ENCODE assay signal across 8 mouse cellular contexts in the genomic region with DNA sequence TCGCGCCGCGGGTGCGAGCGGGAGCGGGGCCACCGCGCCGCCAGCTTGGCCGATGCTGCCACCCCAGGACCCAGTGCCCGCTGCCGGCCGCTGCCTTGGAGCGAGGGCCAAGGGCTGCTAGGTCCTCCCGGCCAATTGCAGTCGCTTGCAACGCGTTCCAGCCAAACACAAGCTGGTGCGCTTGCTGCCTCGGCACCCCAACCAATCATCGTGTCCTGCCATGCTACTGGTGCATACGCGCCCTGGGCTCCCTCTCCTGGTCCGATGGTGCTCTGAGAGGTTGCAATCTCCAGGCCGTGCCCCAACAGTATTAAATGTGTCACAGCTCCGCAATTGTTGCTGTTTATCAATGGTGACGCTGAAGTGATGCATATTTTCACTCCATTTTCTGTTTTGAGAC. TPM values are rescaled to one million over a fixed set of nuclear protein-coding genes. Genes with fewer than 3 reads are reported as not detected.
A peak's percentile ranks its signal among the peaks of the same experiment; 100 is the strongest.
DNase-seq lines count a peak whose midpoint lies in the region; ATAC-seq and TF ChIP-seq lines count a peak whose summit lies in the region.

No protein-coding gene starts in this region.

- DNase-seq in A20 (ENCODE audit: low read depth, low spot score): peak; percentile 90
- DNase-seq in heart, adult 9 months (ENCODE audit: low spot score in 2 of 2): peak; percentile 90 to 92
- peak; percentile 90 for DNase-seq in limb, embryonic 14.5 days (ENCODE audit: low spot score)
- peak; percentile 95 for DNase-seq in midbrain, postnatal 0 days (ENCODE audit: low spot score)
- DNase-seq in spleen, postnatal 10 days (ENCODE audit: low spot score in 2 of 2): peak; percentile 62 to 89

- TF ChIP-seq POLR2A in bone marrow, adult 2 months (IDR thresholded peaks at IDR 0.05; ENCODE audit: borderline replicate concordance, control insufficient read depth, low read depth, low read length): no peak
- TF ChIP-seq POLR2A in limb, embryonic 14.5 days (IDR thresholded peaks at IDR 0.05; ENCODE audit: borderline replicate concordance, extremely low read depth, insufficient read depth, insufficient read length): no peak

- peak overlapping the region; percentile 26; the same call in 1 of the 2 replicates for H3K9ac ChIP-seq in embryonic facial prominence, embryonic 15.5 days
- peak overlapping the region; percentile 63 for H3K9ac ChIP-seq in kidney, embryonic 14.5 days (ENCODE audit: low read depth, low read length)
- H3K9ac ChIP-seq in limb, embryonic 14.5 days (ENCODE audit: low read depth, low read length, severe bottlenecking): peak overlapping the region; percentile 43
- peak overlapping the region; percentile 55 for H3K9ac ChIP-seq in midbrain, postnatal 0 days (replicated peaks; ENCODE audit: low read length, poor library complexity, severe bottlenecking)

- peak overlapping the region; percentile 43 for H3K4me3 ChIP-seq in bone marrow, adult 2 months (replicated peaks; ENCODE audit: control insufficient read depth, low read depth, low read length)
- peak overlapping the region; percentile 61 for H3K4me3 ChIP-seq in embryonic facial prominence, embryonic 15.5 days (replicated peaks)
- peak overlapping the region; percentile 70 for H3K4me3 ChIP-seq in kidney, embryonic 14.5 days (ENCODE audit: low read length)
- H3K4me3 ChIP-seq in limb, embryonic 14.5 days (replicated peaks; ENCODE audit: low read length): peak overlapping the region; percentile 62
- peak overlapping the region; percentile 66 for H3K4me3 ChIP-seq in midbrain, postnatal 0 days (ENCODE audit: low read depth, low read length)

- H3K36me3 ChIP-seq in embryonic facial prominence, embryonic 15.5 days: no peaks in the 10 kb centered on the region
- H3K36me3 ChIP-seq in kidney, embryonic 14.5 days (ENCODE audit: control insufficient read depth, insufficient read depth, low read length): no peaks in the 10 kb centered on the region
- H3K36me3 ChIP-seq in limb, embryonic 14.5 days (ENCODE audit: control insufficient read depth, insufficient read depth, low read length): no peaks in the 10 kb centered on the region
- H3K36me3 ChIP-seq in midbrain, postnatal 0 days (ENCODE audit: insufficient read depth, low read length): no peaks in the 10 kb centered on the region

- no peaks in the 10 kb centered on the region for H3K9me3 ChIP-seq in embryonic facial prominence, embryonic 15.5 days (replicated peaks)
- no peaks in the 10 kb centered on the region for H3K9me3 ChIP-seq in kidney, embryonic 14.5 days (ENCODE audit: control insufficient read depth, low read length)
- no peaks in the 10 kb centered on the region for H3K9me3 ChIP-seq in limb, embryonic 14.5 days (ENCODE audit: control insufficient read depth, low read length)
- no peaks in the 10 kb centered on the region for H3K9me3 ChIP-seq in midbrain, postnatal 0 days (ENCODE audit: low read length)

- TF ChIP-seq CTCF in bone marrow, adult 2 months (IDR thresholded peaks at IDR 0.05; ENCODE audit: control insufficient read depth, insufficient read depth, low read length): peak; percentile 58
- TF ChIP-seq CTCF in midbrain, postnatal 0 days (IDR thresholded peaks at IDR 0.05): peak; percentile 83

- H3K27me3 ChIP-seq in embryonic facial prominence, embryonic 15.5 days: peaks cover 39% of the 10 kb centered on the region
- H3K27me3 ChIP-seq in kidney, embryonic 14.5 days (ENCODE audit: control insufficient read depth, insufficient read depth, low read length): peaks cover 20% of the 10 kb centered on the region
- peaks cover 27% of the 10 kb centered on the region for H3K27me3 ChIP-seq in limb, embryonic 14.5 days (ENCODE audit: control insufficient read depth, insufficient read depth, low read length)
- H3K27me3 ChIP-seq in midbrain, postnatal 0 days (ENCODE audit: insufficient read depth, low read length): peaks cover 8% of the 10 kb centered on the region

- WGBS in bone marrow, adult 2 months: 1% methylated on average over 28 of the region's 28 CpGs
- under 1% methylated on average over 28 of the region's 28 CpGs for WGBS in embryonic facial prominence, embryonic 15.5 days
- WGBS in kidney, embryonic 14.5 days: under 1% methylated on average over 22 of the region's 28 CpGs
- WGBS in limb, embryonic 14.5 days: 2% methylated on average over 21 of the region's 28 CpGs
- WGBS in midbrain, postnatal 0 days: 0% methylated on average over 26 of the region's 28 CpGs

- H3K27ac ChIP-seq in bone marrow, adult 2 months (ENCODE audit: control insufficient read depth, insufficient read depth, low read depth, low read length, poor library complexity): no peak overlapping the region; the same call in 1 of the 2 replicates
- H3K27ac ChIP-seq in embryonic facial prominence, embryonic 15.5 days (replicated peaks): no peak overlapping the region
- H3K27ac ChIP-seq in kidney, embryonic 14.5 days (ENCODE audit: low read depth, low read length): no peak overlapping the region
- no peak overlapping the region for H3K27ac ChIP-seq in limb, embryonic 14.5 days (replicated peaks; ENCODE audit: low read depth, low read length)
- 0 out of 2 replicates have a peak overlapping the region, but pooled peaks have one; percentile 34 for H3K27ac ChIP-seq in midbrain, postnatal 0 days (ENCODE audit: low read depth, low read length)

- peak; percentile 87 for ATAC-seq in embryonic facial prominence, embryonic 15.5 days (ENCODE audit: insufficient number of reproducible peaks, low FRiP score, low TSS enrichment, low read depth)
- ATAC-seq in kidney, embryonic 14.5 days (ENCODE audit: low FRiP score, low TSS enrichment): peak; percentile 93
- peak; percentile 88 for ATAC-seq in limb, embryonic 14.5 days (ENCODE audit: low FRiP score, low read depth)
- ATAC-seq in midbrain, postnatal 0 days (ENCODE audit: low FRiP score): peak; percentile 95

- peak overlapping the region; percentile 100 for H3K4me2 ChIP-seq in embryonic facial prominence, embryonic 15.5 days (replicated peaks)
- peak overlapping the region; percentile 100 for H3K4me2 ChIP-seq in kidney, embryonic 14.5 days (replicated peaks; ENCODE audit: low read depth, low read length)
- H3K4me2 ChIP-seq in limb, embryonic 14.5 days (replicated peaks; ENCODE audit: low read depth, low read length, severe bottlenecking): peak overlapping the region; percentile 99
- peak overlapping the region; percentile 94 for H3K4me2 ChIP-seq in midbrain, postnatal 0 days (ENCODE audit: low read depth, low read length, poor library complexity, severe bottlenecking)

- H3K4me1 ChIP-seq in bone marrow, adult 2 months (ENCODE audit: control insufficient read depth, insufficient read depth, low read length): no peaks in the 10 kb centered on the region
- peaks cover 21% of the 10 kb centered on the region for H3K4me1 ChIP-seq in embryonic facial prominence, embryonic 15.5 days
- H3K4me1 ChIP-seq in kidney, embryonic 14.5 days (ENCODE audit: control insufficient read depth, insufficient read depth, low read length): peaks cover 9% of the 10 kb centered on the region; the same call in 1 of the 2 replicates
- peaks cover 7% of the 10 kb centered on the region; the same call in 1 of the 2 replicates for H3K4me1 ChIP-seq in limb, embryonic 14.5 days (ENCODE audit: control insufficient read depth, insufficient read depth, low read length)
- H3K4me1 ChIP-seq in midbrain, postnatal 0 days (ENCODE audit: insufficient read depth, low read length): no peaks in the 10 kb centered on the region

RNA-seq across cellular contexts. Expression of a gene that starts 16.3 kb away (rescaled TPM):
- polyA plus RNA-seq in bone marrow, adult 2 months (2011; ENCODE audit: insufficient read depth, insufficient read length, low replicate concordance, missing spikeins): not detected in 2 replicates
- polyA plus RNA-seq in embryonic facial prominence, embryonic 15.5 days (2015; fragmentation: Nextera tagmentation; extraction: Ambion mirVana): 13.8 and 18.3 TPM in 2 replicates
- polyA plus RNA-seq in kidney, embryonic 14.5 days (2014; fragmentation: Nextera tagmentation; extraction: Ambion mirVana): 63.7 and 65.5 TPM in 2 replicates
- 4.0 and 5.1 TPM in 2 replicates for polyA plus RNA-seq in limb, embryonic 14.5 days (2012; rRNA removed)
- 5.9 and 9.6 TPM in 2 replicates for polyA plus RNA-seq in limb, embryonic 14.5 days (2014; fragmentation: Nextera tagmentation; extraction: Ambion mirVana)
- 0.19 and 0.55 TPM in 2 replicates for total RNA-seq in midbrain, postnatal 0 days (2014; rRNA removed)
- polyA plus RNA-seq in midbrain, postnatal 0 days (2015; fragmentation: Nextera tagmentation; extraction: Ambion mirVana): 0.25 TPM in 1 of 2 replicates, not detected in the other

RNA-seq across cellular contexts. Expression of a gene that starts 21.0 kb away (rescaled TPM):
- 4.2 TPM in 1 of 2 replicates, not detected in the other for polyA plus RNA-seq in bone marrow, adult 2 months (2011; ENCODE audit: insufficient read depth, insufficient read length, low replicate concordance, missing spikeins)
- 19.8 and 20.2 TPM in 2 replicates for polyA plus RNA-seq in embryonic facial prominence, embryonic 15.5 days (2015; fragmentation: Nextera tagmentation; extraction: Ambion mirVana)
- polyA plus RNA-seq in kidney, embryonic 14.5 days (2014; fragmentation: Nextera tagmentation; extraction: Ambion mirVana): 153 and 181 TPM in 2 replicates
- 13.6 and 14.0 TPM in 2 replicates for polyA plus RNA-seq in limb, embryonic 14.5 days (2012; rRNA removed)
- 11.3 and 14.7 TPM in 2 replicates for polyA plus RNA-seq in limb, embryonic 14.5 days (2014; fragmentation: Nextera tagmentation; extraction: Ambion mirVana)
- 0.60 and 0.99 TPM in 2 replicates for total RNA-seq in midbrain, postnatal 0 days (2014; rRNA removed)
- 0.31 and 0.56 TPM in 2 replicates for polyA plus RNA-seq in midbrain, postnatal 0 days (2015; fragmentation: Nextera tagmentation; extraction: Ambion mirVana)

RNA-seq across cellular contexts. Expression of a gene that starts 22.5 kb away (rescaled TPM):
- polyA plus RNA-seq in bone marrow, adult 2 months (2011; ENCODE audit: insufficient read depth, insufficient read length, low replicate concordance, missing spikeins): 0.90 and 3.5 TPM in 2 replicates
- polyA plus RNA-seq in embryonic facial prominence, embryonic 15.5 days (2015; fragmentation: Nextera tagmentation; extraction: Ambion mirVana): 1.0 and 1.1 TPM in 2 replicates
- 0.15 and 0.16 TPM in 2 replicates for polyA plus RNA-seq in kidney, embryonic 14.5 days (2014; fragmentation: Nextera tagmentation; extraction: Ambion mirVana)
- 4.4 and 4.6 TPM in 2 replicates for polyA plus RNA-seq in limb, embryonic 14.5 days (2012; rRNA removed)
- 1.6 and 2.1 TPM in 2 replicates for polyA plus RNA-seq in limb, embryonic 14.5 days (2014; fragmentation: Nextera tagmentation; extraction: Ambion mirVana)
- 0.19 TPM in 1 of 2 replicates, not detected in the other for total RNA-seq in midbrain, postnatal 0 days (2014; rRNA removed)
- 0.15 TPM in 1 of 2 replicates, not detected in the other for polyA plus RNA-seq in midbrain, postnatal 0 days (2015; fragmentation: Nextera tagmentation; extraction: Ambion mirVana)

RNA-seq across cellular contexts. Expression of a gene that starts 22.8 kb away (rescaled TPM):
- polyA plus RNA-seq in bone marrow, adult 2 months (2011; ENCODE audit: insufficient read depth, insufficient read length, low replicate concordance, missing spikeins): 18.0 TPM in 1 of 2 replicates, not detected in the other
- 29.5 and 33.2 TPM in 2 replicates for polyA plus RNA-seq in embryonic facial prominence, embryonic 15.5 days (2015; fragmentation: Nextera tagmentation; extraction: Ambion mirVana)
- polyA plus RNA-seq in kidney, embryonic 14.5 days (2014; fragmentation: Nextera tagmentation; extraction: Ambion mirVana): 14.5 and 16.4 TPM in 2 replicates
- 13.6 and 16.1 TPM in 2 replicates for polyA plus RNA-seq in limb, embryonic 14.5 days (2012; rRNA removed)
- polyA plus RNA-seq in limb, embryonic 14.5 days (2014; fragmentation: Nextera tagmentation; extraction: Ambion mirVana): 20.3 and 24.0 TPM in 2 replicates
- total RNA-seq in midbrain, postnatal 0 days (2014; rRNA removed): 3.9 and 4.2 TPM in 2 replicates
- polyA plus RNA-seq in midbrain, postnatal 0 days (2015; fragmentation: Nextera tagmentation; extraction: Ambion mirVana): 3.3 TPM in 2 replicates

RNA-seq across cellular contexts. Expression of a gene that starts 26.1 kb away (rescaled TPM):
- polyA plus RNA-seq in bone marrow, adult 2 months (2011; ENCODE audit: insufficient read depth, insufficient read length, low replicate concordance, missing spikeins): 48.5 and 85.5 TPM in 2 replicates
- polyA plus RNA-seq in embryonic facial prominence, embryonic 15.5 days (2015; fragmentation: Nextera tagmentation; extraction: Ambion mirVana): 49.6 and 55.8 TPM in 2 replicates
- 41.6 and 56.4 TPM in 2 replicates for polyA plus RNA-seq in kidney, embryonic 14.5 days (2014; fragmentation: Nextera tagmentation; extraction: Ambion mirVana)
- polyA plus RNA-seq in limb, embryonic 14.5 days (2012; rRNA removed): 81.7 and 105 TPM in 2 replicates
- polyA plus RNA-seq in limb, embryonic 14.5 days (2014; fragmentation: Nextera tagmentation; extraction: Ambion mirVana): 46.4 and 47.5 TPM in 2 replicates
- total RNA-seq in midbrain, postnatal 0 days (2014; rRNA removed): 18.3 and 18.4 TPM in 2 replicates
- 18.0 and 18.3 TPM in 2 replicates for polyA plus RNA-seq in midbrain, postnatal 0 days (2015; fragmentation: Nextera tagmentation; extraction: Ambion mirVana)
